Mouse (Mus musculus) E14TG2a.4 (cell line): Measurements from ENCODE around the gene March6.

ENCODE experiments used
- CTCF ChIP-seq: conservative IDR thresholded peaks from 2 replicates; pipeline ENCODE4 v1.5.1; 2014; ENCODE audit warnings: low read length
- NANOG ChIP-seq: IDR thresholded peaks from 2 replicates; pipeline ENCODE4 v1.6.1; 2014; ENCODE audit warnings: borderline replicate concordance, low read length, mixed read lengths
- POU5F1 ChIP-seq: IDR thresholded peaks from 2 replicates; pipeline ENCODE4 v1.6.1; 2014; ENCODE audit warnings: low read length, borderline replicate concordance

- TF ChIP-seq CTCF = no peak
- TF ChIP-seq POU5F1 = no peak
- no peak for TF ChIP-seq NANOG
Observed at GRCm38 (mm10) chr15:31511795-31512194, 19.1 kb downstream of the March6 start.
